Mouse (Mus musculus) induced T-regulatory cell, adult 2 months (primary cell): ENCODE measurements at regions not wholly inside any gene's neighbourhood (a gene's known extent, or its start where the extent isn't known, plus 50 kb on each side); places are given as distances from the start of the nearest gene placed in this dataset.

ENCODE experiments used
- DNase-seq: peaks from one replicate; pipeline ENCODE4 v3.0.0-alpha.2; 2012; ENCODE audit warnings: low read depth

- DNase-seq = no peak
Observed at GRCm38 (mm10) chr4:47724331-47725004, 250.0 kb downstream of the Sec61b start.

DNA sequence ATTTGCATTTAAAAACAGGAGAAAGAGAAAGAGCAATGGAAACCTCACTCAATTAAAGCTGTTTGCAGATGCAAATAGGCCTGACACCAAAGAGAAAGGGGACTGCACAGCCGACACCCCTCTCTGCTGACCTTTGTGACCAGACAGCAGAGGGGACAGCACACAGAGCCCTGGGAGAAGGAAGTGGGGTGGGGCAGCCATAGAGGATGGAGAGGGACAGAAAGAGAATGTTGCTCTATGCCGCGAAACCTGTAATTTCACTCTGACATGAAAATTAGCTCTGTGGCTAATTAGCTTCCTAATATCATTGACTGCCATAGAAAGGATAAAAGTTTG is 250.5 kb downstream of the Sec61b start:
- no peak for DNase-seq

DNA sequence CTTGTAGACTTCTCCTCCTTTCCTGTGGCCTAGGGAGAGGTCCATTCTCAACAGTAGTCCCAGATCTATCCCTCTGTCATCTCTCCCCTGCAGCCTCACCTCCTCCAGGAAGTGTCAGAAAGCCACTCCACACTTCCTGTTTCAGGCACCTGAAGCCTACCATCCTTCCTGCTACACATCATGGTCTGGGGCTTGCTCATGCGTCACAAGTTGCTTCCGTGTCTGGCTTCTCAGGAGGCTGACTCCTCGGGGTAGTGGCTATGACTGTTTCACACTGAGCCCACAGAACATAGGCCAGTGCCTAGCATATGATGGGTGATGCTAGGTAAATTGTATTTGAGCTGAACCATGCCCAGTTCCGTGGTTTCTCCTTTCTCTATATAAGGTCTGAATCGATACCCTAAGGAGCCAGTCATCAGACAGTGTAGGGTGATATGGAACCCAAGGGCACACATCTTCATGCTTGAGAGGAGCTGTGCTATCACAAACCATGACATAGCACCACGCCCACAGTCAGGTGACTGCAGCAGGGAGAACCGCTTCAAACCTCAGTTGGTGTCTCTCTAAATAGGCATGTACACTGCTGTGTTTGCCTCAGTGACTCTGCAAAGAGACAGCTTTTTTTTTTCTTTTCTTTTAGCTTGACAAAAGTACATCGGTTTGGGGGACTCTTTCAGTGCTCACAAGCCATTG is 272.2 kb downstream of the Sec61b start:
- peak; percentile 34 for DNase-seq

- DNase-seq = no peak
Observed at GRCm38 (mm10) chr4:47772230-47772920, 272.6 kb upstream of the Nr4a3 start.

- no peak for DNase-seq
Observed at GRCm38 (mm10) chr4:47774664-47775063, 270.3 kb upstream of the Nr4a3 start.

- DNase-seq = no peak
Observed at GRCm38 (mm10) chr4:47781039-47781438, 263.9 kb upstream of the Nr4a3 start.

- DNase-seq = no peak
Observed at GRCm38 (mm10) chr4:47796977-47797376, 248.0 kb upstream of the Nr4a3 start.

DNA sequence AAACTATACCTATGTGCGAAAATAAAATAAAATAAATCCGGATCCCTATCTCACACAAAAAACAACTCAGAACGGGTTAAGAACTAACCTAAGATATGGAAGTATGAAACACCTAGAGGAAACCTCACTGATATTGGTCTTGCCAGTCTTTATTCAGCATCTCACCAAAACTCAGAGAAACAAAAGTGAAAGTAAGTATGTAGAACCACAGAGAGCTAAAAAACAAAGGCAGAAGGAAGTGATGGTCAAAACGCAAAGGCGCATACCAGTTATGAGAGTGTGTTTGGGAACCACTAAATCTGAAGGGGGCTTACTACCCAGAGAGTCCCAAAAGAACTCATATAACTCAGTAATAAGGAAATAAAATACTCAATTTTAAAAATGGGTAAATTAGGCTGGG is 245.8 kb upstream of the Nr4a3 start:
- DNase-seq = peak; percentile 78

DNA sequence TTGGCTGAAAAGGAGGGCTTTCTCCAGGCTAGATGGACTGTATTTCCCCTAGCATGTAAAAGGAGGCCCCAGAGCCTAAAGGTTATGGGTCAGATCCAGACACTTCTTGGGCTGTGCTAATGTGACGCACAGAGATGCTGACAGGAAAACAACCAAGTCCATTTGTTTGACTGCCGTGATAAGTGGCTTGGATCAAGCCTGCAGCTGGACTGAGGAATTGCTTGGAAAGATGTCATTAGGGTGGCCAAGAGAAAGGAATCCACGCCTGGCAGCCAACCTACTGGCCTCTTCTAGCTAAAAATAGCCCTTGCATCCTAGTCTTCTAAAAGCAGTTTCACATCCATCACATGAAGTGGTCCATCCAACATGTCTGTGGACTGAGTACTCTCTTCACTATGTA is 241.8 kb upstream of the Nr4a3 start:
- DNase-seq = no peak

DNA sequence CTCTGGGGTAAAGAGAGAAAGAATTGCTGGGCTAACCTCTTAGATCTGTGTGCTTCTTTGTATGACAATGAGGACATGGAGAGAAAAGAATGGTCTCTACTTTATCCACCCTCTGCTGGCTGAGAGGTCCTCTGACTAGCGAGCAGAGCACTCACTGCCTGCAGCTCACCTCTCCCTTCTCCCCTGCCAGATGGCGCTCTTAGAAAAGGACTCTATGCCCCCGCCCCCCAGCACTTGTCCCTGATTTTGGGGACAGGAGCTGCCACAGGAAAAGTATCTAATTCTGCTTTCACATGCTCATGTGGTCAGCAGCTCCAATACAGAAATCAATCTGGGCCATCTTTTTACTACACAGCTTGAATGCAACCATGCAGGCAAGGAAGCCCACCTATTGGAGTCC is 237.1 kb upstream of the Nr4a3 start:
- DNase-seq = no peak

DNA sequence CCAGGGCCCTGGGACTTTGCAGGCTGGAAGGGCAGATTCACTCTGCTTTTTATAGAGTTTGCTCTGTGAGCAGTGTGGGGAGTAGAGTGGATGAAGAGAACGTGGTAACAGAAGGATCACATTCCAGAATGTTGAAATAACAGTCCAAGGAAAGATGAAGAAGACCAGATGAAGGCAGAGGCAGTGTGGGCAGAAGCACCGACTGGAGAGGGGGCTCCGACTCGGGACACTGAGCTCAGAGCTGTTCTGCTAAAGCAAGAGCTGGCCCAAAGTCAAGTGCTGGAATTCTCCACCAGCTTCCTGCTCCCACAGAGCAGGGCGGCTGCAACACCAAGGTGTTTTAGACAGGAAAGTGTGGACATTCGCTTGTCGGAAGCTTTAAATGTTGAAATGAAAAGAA is 230.9 kb upstream of the Nr4a3 start:
- no peak for DNase-seq

- peak; percentile 57 for DNase-seq
Observed at GRCm38 (mm10) chr4:47818371-47819159, 226.4 kb upstream of the Nr4a3 start.

DNA sequence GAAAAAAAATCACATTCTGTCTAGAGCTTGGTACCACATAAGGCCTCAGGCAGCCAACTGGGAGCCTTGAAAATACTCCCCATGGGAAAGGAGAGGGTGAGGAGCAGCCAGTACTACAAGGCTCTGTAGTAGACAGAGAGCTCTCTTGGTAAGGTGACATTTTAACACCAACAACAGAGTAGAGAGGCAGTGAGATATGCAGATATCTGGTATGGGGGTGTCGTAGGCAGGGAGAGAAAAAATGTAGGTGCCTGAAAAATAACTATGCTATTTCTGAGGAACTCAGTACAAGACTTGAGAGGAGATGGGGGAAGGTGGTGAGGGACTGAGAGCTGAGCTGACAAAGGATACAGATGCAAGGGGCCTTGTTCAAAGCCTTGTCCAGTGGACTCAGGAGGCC is 224.4 kb upstream of the Nr4a3 start:
- DNase-seq = no peak

DNA sequence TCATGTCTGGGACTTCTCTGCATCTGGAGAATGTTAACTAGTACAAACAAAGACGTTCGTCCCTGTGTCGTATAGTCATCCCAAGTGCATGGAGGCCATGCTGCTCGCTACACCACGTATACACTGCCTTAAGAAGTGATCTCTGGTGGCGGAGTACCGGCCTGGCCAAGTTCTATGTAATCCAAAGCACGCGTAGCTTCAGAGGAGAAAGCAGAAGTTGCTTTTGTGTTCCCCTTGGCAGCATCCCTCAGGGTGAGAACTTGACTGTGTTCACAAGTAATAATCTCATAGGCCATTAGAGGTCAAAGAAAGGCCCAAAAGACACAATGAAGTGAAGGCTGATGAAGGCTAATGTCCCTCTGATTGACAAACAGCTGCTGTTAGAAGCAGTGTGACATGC is 221.7 kb upstream of the Nr4a3 start:
- no peak for DNase-seq

GRCm38 (mm10) chr4:47824083-47824482 is 220.9 kb upstream of the Nr4a3 start:
- no peak for DNase-seq

GRCm38 (mm10) chr4:47832905-47833304 is 212.0 kb upstream of the Nr4a3 start:
- DNase-seq = no peak

DNA sequence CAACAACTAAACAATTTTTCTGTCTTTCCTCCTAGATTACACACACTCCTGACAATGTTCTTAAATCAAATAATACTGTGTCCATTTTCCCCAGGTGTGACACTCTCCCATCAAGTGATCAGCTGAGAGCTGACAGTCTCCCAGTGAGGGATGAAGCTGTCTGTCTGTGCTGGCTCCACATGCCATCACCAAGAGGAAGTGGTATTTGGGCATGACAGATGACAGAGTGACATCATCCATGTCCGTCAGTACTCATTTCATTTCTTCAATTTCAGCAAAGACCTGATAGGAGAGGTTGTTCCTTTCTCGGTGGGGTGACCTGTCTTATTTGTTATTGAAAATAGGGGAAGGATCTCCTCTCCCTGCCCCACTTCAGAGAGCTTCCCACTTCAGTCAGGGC is 206.5 kb upstream of the Nr4a3 start:
- no peak for DNase-seq

- DNase-seq = no peak
Observed at GRCm38 (mm10) chr4:47842128-47842656, 202.8 kb upstream of the Nr4a3 start.

DNA sequence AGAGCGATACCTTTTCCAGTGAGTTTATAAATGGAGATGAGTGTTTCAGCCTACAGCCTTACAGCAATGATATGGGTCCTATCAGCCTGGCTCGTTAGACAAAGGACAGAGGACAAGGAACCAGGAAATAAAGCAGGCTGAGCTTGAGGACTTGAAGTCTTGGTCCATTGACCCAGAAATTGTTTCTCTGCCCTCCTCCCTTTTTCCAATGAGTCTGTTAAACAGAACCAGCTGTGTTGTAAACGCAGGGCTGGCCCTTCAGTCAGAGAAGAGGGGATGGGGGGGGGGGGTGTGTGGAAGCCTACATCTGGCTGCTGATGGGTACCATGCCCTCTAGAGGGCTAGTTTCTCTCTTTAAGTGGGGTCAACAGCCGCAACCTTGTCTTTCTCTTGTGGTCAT is 199.7 kb upstream of the Nr4a3 start:
- no peak for DNase-seq

- peak; percentile 5 for DNase-seq
Observed at GRCm38 (mm10) chr4:47846389-47847318, 198.3 kb upstream of the Nr4a3 start.

DNA sequence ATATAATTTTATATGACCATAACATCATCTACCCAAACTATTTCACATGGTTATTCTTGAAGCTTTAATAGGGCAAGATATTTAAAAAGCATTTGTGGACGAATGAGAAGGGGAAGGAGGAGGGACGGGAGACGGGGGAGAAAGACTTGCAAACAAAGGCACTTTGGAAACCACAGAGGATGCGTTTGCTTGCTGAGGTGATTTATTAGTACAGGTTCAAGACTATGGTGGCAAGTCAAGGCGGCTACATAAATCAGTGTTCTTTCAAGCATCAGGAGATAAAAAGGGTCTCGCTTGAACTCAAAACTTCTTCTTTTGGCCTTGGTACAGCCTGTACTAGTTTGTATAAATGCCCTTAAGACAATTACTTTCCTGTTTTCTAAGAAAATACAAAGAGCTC is 183.8 kb upstream of the Nr4a3 start:
- no peak for DNase-seq
